Mouse (Mus musculus) mouse embryonic stem cell (cell line): ENCODE data around the gene Mylip.

Source experiments
- in situ Hi-C, 2 experiments: fragments of 300-500 bp; cut with MboI; formaldehyde crosslinking; loops; 1 replicate in 1 of 2; 3 replicates in 1 of 2; pipeline ENCODE4 v1.14.3; 2019 to 2020; ENCODE audit warnings: low sequenced_read_pairs in 2 of 2, low pct_unique_long_range_greater_than_20kb in 1 of 2, mixed read lengths in 1 of 2; ENCODE audit not compliant: unreplicated experiment in 1 of 2

The Mylip gene

GRCm38 (mm10) chr13:45416621-45417057 is 27.1 kb downstream of the Mylip start:
- in situ Hi-C loops, result no loop called here

- in situ Hi-C loops, result no loop called here
Observed at GRCm38 (mm10) chr13:45418986-45419385, 29.4 kb downstream of the Mylip start.

- in situ Hi-C loops, result no loop called here
Observed at GRCm38 (mm10) chr13:45422251-45422650, 32.7 kb downstream of the Mylip start.

GRCm38 (mm10) chr13:45422709-45423108 is 33.2 kb downstream of the Mylip start:
- in situ Hi-C loops, result no loop called here

DNA sequence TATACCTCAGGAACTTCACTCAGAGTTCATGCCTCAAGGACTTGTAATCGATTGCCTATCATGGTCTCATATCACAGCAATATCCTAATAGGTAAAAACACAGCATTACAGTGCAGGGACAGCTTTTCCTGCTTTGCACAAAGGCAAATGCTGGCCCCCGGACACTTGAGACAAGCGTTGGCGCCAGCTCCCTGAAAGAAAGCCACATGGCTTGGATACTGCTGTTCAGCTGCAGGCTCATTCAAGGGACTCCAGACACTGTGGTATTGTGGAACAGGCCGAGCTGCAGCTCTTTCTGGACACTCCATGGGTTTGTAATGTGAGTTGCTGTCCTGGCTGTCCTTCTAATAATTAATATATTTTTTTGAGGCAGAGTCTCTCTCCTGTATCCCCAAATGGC is 34.4 kb downstream of the Mylip start:
- in situ Hi-C loops, result no loop called here

GRCm38 (mm10) chr13:45429239-45429638 is 39.7 kb downstream of the Mylip start:
- in situ Hi-C loops, result no loop called here

DNA sequence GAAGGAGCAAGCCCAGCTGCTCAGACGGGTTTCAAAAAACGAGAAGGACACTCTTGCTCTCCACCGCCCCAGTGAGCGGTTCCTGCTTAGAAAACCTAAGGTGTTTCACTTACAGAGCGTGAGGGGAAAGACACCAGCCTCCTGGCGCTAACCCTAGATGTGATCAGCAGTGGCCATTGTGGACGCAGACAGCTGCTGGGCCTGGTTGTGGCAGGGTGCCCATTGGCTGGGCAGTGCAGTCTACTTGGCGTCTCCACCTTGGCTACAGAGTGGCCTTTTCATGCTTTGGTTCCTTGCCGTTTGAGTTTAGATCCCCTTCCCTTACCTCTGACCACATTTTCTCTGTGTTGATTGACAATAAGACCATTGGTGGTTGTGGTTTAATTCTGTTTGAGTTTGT is 47.6 kb downstream of the Mylip start:
- in situ Hi-C loops, result no loop called here

DNA sequence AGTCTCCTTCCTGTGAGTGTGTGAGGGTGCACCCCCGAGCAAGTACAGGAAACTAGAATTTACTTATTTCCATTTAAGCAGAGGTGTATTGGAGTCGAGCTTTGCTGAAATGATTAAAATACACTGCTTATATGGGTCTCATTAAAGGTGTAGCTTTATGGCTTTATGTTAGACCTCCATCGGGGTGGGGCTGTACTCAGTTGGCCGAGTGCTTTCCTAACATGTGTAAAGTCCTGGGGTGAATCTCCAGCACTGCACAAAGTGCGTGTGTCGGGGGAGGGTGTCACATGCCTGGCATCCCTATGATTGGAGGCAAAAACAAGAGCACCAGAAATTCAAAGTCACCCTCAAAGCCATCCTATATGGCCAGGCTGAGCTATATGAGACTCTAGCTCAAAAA is 49.3 kb downstream of the Mylip start:
- in situ Hi-C loops, result no loop called here

GRCm38 (mm10) chr13:45440226-45440625 is 50.7 kb downstream of the Mylip start:
- in situ Hi-C loops, result no loop called here

- in situ Hi-C loops, result no loop called here
Observed at GRCm38 (mm10) chr13:45442451-45442850, 52.9 kb downstream of the Mylip start.

DNA sequence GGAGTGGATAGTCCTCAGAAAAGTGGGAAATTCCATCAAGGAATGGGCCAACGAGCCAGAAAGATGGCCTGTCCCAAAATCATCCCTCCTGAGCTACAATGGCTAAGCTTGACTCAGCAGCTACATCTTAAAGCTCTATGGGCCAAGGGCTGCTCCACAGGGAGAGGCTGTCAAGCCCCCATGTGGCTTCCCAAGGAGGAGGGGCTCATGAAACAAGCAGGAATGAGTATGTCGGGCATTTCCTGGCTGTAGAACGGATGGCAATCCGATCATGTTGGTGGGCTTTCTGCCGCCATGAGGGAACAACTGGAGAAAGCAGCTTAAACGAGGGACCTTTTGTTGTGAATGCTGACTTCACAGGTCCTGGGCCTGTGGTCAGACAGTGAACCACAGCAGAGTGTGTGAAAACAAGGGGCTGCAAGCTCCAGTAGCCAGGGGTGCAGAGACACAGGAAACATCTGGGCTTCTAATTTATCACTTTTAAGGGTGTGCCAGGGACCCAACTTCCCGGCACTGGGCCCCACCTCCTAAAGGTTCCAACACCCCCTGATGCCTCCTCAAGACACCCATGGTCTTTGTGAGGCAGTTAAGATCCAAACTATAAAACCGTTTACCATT is 53.5 kb downstream of the Mylip start:
- in situ Hi-C loops, result no loop called here

- in situ Hi-C loops, result no loop called here
Observed at GRCm38 (mm10) chr13:45444220-45444619, 54.7 kb downstream of the Mylip start.

GRCm38 (mm10) chr13:45444652-45445051 is 55.1 kb downstream of the Mylip start:
- in situ Hi-C loops, result no loop called here

GRCm38 (mm10) chr13:45446636-45447035 is 57.1 kb downstream of the Mylip start:
- in situ Hi-C loops, result no loop called here

GRCm38 (mm10) chr13:45452437-45452836 is 62.9 kb downstream of the Mylip start:
- in situ Hi-C loops, result no loop called here

GRCm38 (mm10) chr13:45453033-45453432 is 63.5 kb downstream of the Mylip start:
- in situ Hi-C loops, result no loop called here

DNA sequence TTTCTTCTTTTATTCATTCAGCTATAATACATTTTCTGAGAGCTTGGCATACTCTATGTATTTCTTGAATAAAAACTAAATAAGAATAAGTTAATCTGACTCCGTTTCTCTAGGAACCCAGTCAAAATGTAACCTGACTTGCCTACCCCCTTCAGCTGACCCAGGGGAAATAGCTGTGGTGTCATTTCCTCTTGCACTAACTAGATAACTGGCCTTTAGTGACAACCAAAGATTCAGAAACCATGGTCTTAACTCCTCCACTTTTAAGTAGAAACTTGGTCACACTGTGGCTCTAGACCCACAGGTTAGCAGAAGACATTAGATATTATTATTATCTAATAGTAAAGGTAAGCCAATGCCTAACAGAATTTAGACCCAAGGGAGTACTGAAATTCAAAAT is 64.5 kb downstream of the Mylip start:
- in situ Hi-C loops, result no loop called here

DNA sequence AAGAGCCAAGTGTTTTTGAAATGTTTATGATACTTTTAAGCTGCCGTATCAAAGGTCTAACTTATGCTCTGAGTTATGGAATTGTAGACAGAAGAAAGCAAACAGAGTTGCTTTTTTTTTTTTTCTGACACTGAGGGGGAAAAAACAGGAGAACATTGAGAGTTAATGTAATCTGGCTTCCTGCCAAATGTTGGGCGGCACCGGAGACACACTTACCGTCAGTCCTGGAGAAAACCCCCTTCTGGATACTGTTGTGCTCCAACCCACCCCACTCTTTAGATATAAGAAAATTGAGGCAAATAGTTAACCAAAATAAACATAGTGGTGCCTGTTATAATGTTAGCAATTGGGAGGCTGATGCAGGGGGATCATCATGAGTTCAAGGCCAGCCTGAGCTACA is 65.1 kb downstream of the Mylip start:
- in situ Hi-C loops, result no loop called here

DNA sequence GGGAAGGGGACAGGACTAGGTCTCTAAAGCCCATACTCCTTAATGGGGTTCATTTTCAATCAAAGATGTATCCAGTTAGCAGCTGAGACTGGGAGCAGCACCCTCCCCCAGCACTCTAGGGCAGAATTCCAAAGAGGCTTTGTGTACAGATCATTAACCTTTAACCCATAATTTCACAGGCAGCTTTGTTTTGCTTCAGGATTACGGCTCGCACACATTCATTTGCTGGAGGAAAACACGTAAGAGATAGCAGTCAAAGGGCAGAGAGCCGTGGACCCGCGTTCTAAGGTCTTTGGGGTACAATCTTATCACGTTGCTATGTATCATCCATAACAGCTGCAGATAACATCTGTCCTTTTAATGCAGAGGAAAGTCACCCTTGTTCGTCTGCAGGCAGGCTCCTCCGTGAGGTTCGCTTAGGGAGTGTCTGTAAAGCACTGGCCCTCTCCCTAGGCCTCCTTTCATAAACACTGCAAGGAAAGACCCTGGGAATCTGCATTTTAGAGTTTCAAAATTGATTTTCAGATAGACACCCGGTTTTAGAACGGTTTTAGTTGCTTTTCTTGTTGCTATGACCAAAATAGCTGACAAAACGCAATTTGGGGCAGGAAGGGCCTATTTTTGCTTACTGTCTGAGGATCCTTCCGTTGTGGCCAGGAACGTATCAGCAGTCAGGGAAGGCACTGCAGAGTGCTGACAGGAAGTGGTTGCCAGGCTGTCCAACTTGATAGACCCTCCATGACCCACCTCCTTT is 65.7 kb downstream of the Mylip start:
- in situ Hi-C loops, result no loop called here

DNA sequence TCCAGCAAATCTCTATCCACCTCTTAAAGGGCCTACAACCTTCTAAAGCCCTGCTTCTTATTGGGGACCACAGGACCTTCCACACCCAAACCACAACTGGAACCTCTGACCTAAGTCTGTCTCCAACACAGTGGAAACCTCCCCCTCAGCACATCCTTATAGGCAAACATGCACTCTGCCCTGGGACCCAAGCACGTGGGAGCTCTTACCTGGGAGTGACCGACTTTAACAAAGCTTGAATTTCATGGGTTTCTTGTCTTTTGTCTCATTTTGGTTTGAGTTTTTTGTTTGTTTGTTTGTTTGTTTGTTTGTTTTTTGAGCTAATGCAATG is 66.3 kb downstream of the Mylip start:
- in situ Hi-C loops, result no loop called here
